Mouse (Mus musculus): ENCODE measurements around the gene Hs3st3b1. TPM values are rescaled to one million over a fixed set of nuclear protein-coding genes. Genes with fewer than 3 reads are reported as not detected.

Gene Hs3st3b1
- 23.7 and 25.0 TPM in 2 replicates for polyA plus RNA-seq (2016; fragmentation: Nextera tagmentation; extraction: Ambion mirVana)

DNA sequence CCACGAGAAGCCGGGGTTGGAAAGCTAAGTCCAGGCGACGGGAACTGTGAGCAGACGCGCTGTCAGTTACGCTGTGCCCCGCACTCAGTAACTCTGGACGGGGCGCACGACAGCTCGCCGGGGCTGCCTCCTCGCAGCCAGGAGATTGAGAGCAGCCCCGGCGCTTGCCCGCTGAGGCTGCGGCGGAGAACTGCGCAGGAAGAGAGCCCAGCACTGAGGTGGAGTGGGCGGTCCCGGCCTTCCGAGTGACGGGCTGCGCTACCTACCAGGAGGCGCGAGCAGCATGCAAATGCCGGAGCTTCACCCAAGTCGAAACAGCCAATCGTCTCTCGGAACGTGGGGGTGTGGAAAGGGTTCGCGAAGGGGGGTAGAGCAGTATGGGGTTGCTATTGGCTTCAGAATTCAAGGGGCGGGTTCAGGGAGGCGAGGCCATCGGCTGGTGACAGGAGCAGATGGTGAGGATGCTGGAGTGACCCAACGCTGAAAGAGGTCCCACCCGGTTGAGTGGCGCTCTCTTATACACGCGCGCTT, at the start of gene Hs3st3b1:
TSS of gene Hs3st3b1 (minus strand) at position 200 of the 531 bp plus-strand sequence.
- Histone ChIP-seq H3K4me1 (peaks cover 20% of the 10 kb centered on the region), H3K4me3 (peak within 1 kb of the TSS; percentile 64), H3K27me3 (replicated peaks) (peaks cover 100% of the 10 kb centered on the region), H3K9ac (peak within 1 kb of the TSS; percentile 74), H3K4me2 (peak within 1 kb of the TSS; percentile 58), H3K36me3 (no peaks in the 10 kb centered on the region), H3K9me3 (replicated peaks) (no peaks in the 10 kb centered on the region), H3K27ac (peak within 1 kb of the TSS; percentile 70)
- WGBS (ENCODE audit: insufficient replicate concordance), result under 1% methylated on average over 43 of the region's 43 CpGs
- peak; percentile 84 for ATAC-seq

DNA sequence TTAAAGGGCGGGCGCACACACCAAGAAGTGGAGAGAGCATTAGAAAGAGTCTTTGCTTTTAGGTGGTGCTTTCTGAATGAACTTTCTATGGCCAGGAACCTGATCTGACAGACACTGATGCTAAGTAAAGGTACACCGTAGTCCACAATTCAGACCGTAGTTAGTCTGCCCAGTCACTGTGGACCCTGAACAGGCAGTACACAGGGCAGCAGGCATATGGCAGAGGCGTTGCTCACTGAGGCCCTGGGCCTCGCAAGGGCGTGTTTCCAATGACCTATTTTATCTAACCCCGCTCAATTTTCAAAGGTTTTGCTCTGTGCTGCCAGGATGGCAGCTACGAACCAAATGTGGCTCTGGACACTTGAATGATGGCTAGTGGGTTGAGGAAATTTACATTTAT, 49.4 kb upstream of the Hs3st3b1 start:
- no peak overlapping the region for H3K4me3 ChIP-seq
- H3K27ac ChIP-seq, result no peak overlapping the region
- H3K36me3 ChIP-seq, result peaks cover 29% of the 10 kb centered on the region
- H3K4me1 ChIP-seq, result peaks cover 62% of the 10 kb centered on the region
- H3K4me2 ChIP-seq, result no peak overlapping the region
- WGBS (ENCODE audit: insufficient replicate concordance), result 81% methylated on average over 9 of the region's 9 CpGs
- H3K27me3 ChIP-seq (replicated peaks), result no peaks in the 10 kb centered on the region
- H3K9me3 ChIP-seq (replicated peaks), result no peaks in the 10 kb centered on the region
- no peak for ATAC-seq
- H3K9ac ChIP-seq, result no peak overlapping the region

DNA sequence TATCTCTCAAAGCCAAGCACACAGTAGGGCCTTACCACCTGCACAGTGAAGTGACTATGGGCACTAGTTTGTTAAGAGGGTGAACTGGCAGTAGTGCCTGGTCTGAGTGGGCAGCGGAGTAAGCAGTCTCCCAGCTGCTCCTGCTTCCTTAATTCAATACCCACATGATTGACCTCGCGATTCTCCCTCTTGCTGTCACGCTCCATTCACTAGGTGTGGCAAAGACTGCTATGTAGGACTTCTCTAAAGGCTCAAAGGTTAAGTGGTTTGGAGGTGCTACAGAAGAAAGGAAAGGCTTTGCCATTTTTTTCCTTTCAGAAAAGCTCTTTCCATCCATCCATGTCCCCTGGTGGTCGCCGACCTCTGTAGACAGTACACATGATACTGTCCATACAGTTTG, 48.7 kb upstream of the Hs3st3b1 start:
- H3K4me2 ChIP-seq, result no peak overlapping the region
- H3K9me3 ChIP-seq (replicated peaks), result no peaks in the 10 kb centered on the region
- no peak overlapping the region for H3K4me3 ChIP-seq
- peaks cover 62% of the 10 kb centered on the region for H3K4me1 ChIP-seq
- H3K27ac ChIP-seq, result no peak overlapping the region
- ATAC-seq, result no peak
- peaks cover 28% of the 10 kb centered on the region for H3K36me3 ChIP-seq
- H3K9ac ChIP-seq, result no peak overlapping the region
- H3K27me3 ChIP-seq (replicated peaks), result no peaks in the 10 kb centered on the region
- WGBS (ENCODE audit: insufficient replicate concordance), result 84% methylated on average over 6 of the region's 6 CpGs

DNA sequence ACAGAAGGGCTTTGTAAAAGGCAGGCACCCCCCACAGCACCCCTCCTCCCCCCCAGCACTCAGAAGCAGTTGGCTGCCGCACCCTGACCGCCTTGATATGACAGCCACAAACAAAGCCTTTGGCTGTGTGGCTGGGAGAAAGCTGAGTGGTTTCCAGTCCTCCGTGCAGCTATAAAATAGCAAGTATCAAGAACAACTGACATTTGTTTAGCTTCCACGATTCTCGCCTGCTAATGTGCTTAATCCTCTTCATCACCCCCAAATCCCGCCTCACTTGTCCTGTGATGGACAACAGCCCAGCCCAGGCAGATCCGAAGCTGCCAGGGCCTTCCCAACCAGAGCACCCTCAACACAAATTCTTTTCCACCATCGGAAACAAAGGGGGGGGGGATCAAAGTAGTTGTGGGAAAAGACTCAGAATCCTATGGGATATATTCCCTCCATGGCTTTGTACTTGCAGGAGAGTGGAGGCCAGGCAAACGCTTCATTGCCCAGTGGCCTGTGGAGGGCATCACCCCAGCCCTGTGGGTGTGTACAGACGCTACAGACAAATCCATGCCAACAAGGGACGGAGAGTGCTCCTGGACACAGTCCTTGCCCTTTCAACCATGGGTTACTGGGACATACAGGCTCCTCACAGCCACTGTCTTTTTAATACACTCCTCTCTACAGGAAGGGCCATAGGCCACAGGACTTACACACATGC, 47.3 kb upstream of the Hs3st3b1 start:
- Histone ChIP-seq H3K27me3 (replicated peaks) (no peaks in the 10 kb centered on the region), H3K27ac (peak overlapping the region; percentile 80), H3K36me3 (peaks cover 18% of the 10 kb centered on the region), H3K9ac (no peak overlapping the region; the same call in 1 of the 2 replicates), H3K4me3 (no peak overlapping the region), H3K4me2 (peak overlapping the region; percentile 21), H3K4me1 (peaks cover 64% of the 10 kb centered on the region), H3K9me3 (replicated peaks) (no peaks in the 10 kb centered on the region)
- ATAC-seq, result peak; percentile 60; the same call in 1 of the 2 replicates
- WGBS (ENCODE audit: insufficient replicate concordance), result 47% methylated on average over 11 of the region's 11 CpGs

DNA sequence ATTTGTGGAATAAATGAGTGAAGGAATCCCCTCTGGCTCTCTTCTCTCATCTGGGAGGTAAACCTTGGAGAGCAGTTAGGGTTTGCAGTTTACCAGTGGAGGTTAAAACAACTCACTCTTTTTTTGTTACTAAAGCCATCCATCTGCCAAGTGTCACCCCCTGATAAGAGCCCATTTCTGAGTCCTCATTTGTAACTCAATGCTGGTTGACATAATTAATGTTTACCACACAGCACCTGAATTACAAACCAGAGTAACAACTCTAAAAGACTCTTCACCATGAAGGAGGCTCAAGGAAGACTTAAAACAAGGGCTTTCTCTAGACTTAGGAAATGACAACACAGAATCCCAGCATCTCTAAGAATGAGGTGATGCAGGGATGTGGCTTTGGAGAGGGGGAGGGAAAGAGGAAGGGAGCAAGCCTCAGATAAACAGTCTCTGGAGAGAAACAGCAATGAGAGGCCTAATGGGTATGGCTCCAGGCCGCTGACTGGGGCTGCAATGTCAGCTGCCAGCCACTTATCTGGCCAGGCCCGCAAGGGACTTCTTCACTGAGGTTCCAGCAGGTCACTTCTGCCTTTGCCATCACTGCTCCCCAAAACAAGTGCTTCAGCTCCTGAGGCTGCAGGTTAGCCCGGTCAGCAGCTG, 46.4 kb upstream of the Hs3st3b1 start:
- H3K27ac ChIP-seq, result peak overlapping the region; percentile 80
- ATAC-seq, result peak; percentile 76
- 24% methylated on average over 3 of the region's 3 CpGs for WGBS (ENCODE audit: insufficient replicate concordance)

DNA sequence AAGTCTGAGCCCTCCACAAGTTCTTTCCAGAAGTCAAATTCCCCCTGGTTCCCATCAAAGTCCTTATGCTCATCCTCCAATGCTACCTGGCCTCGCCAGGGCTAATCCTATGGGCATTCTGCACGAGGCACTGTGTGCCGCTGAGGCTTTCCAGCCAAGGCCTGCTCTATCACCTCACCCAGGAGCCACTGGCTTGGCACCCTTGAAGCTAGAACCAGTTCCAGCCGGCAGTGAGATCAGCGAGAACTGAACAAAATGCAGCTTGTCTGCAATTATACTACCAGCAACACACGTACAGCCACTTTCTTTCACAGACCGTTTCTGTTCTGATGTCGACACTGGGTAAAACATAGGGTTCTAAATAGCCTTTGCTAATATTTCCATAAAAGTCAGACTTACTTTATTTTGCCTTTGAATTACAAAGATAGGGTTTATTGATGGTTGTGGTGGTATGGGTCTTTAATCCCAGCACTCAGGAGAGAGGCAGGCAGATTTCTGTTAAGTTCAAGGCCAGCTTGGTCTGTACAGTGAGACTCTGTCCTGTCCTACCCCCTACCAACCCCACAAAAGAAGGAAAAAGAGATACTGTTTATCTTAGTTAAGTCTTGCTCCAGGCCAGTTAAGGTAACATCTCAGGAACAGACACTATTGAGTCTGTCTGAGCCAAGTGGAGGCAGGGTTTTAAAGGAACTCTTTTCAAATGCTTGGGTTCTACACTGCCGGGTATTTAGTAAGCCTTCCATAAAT, 45.7 kb upstream of the Hs3st3b1 start:
- H3K4me1 ChIP-seq, result peaks cover 64% of the 10 kb centered on the region
- no peaks in the 10 kb centered on the region for H3K9me3 ChIP-seq (replicated peaks)
- H3K36me3 ChIP-seq, result peaks cover 25% of the 10 kb centered on the region
- no peak overlapping the region for H3K9ac ChIP-seq
- no peak overlapping the region for H3K4me3 ChIP-seq
- 0 out of 2 replicates have a peak overlapping the region, but pooled peaks have one; percentile 10 for H3K4me2 ChIP-seq
- H3K27me3 ChIP-seq (replicated peaks), result no peaks in the 10 kb centered on the region
- H3K27ac ChIP-seq, result peak overlapping the region; percentile 80
- peak; percentile 44; the same call in 1 of the 2 replicates for ATAC-seq
- 74% methylated on average over 9 of the region's 9 CpGs for WGBS (ENCODE audit: insufficient replicate concordance)

More for the DNA sequence above, 46.4 kb upstream of the Hs3st3b1 start:
- H3K4me2 ChIP-seq, result peak overlapping the region; percentile 21
- no peaks in the 10 kb centered on the region for H3K27me3 ChIP-seq (replicated peaks)
- peaks cover 64% of the 10 kb centered on the region for H3K4me1 ChIP-seq
- H3K9me3 ChIP-seq (replicated peaks), result no peaks in the 10 kb centered on the region
- H3K4me3 ChIP-seq, result no peak overlapping the region
- no peak overlapping the region for H3K9ac ChIP-seq
- H3K36me3 ChIP-seq, result peaks cover 19% of the 10 kb centered on the region

DNA sequence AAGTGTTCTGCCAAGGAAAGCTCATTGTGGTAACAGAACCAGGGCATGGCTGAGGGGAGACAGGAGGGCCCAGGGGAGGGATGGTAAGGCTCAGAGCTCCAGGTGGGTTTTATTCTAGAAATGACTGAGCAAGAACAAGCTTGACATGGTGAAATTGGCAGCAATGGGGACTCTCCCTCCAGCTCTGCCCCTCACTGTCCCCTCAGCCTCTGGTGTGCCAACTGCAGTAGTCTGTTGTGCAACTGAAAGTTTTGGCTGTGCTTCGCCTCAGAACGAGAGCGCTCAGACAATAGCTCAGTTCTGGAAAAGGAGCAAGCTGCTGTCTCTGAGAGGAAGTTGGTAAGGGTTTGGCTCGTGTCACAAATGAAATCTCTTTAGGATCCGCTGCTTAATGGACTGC, 43.3 kb upstream of the Hs3st3b1 start:
- Histone ChIP-seq H3K36me3 (peaks cover 20% of the 10 kb centered on the region), H3K9me3 (replicated peaks) (no peaks in the 10 kb centered on the region), H3K4me2 (no peak overlapping the region), H3K27ac (no peak overlapping the region), H3K27me3 (replicated peaks) (no peaks in the 10 kb centered on the region), H3K4me1 (peaks cover 53% of the 10 kb centered on the region), H3K9ac (no peak overlapping the region; the same call in 1 of the 2 replicates), H3K4me3 (no peak overlapping the region)
- 70% methylated on average over 5 of the region's 5 CpGs for WGBS (ENCODE audit: insufficient replicate concordance)
- ATAC-seq, result no peak

DNA sequence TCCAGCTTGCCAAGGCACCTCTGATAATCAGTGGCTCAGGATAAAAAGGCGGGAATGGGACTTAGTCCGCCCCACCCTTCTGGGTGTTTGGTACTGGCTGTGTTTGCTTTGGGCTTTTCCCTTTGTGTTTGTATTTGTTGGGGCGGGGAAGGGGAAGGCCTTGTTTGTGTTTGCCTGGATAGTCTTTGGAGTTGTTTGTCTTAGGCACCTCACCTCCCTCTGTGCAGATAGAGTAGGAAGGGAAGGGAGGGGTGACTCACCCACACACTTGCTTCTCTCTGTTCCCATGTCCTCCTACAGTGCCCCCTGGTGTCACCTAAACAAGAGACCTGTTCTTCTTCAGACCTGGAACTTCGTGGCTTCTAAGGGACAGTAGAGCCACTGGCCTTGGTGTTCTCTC, 35.1 kb upstream of the Hs3st3b1 start:
- Histone ChIP-seq H3K36me3 (no peaks in the 10 kb centered on the region), H3K9ac (no peak overlapping the region), H3K4me1 (peaks cover 20% of the 10 kb centered on the region), H3K9me3 (replicated peaks) (no peaks in the 10 kb centered on the region), H3K4me3 (no peak overlapping the region), H3K27me3 (replicated peaks) (peaks cover 12% of the 10 kb centered on the region; the same call in 1 of the 2 replicates), H3K27ac (no peak overlapping the region), H3K4me2 (no peak overlapping the region)
- WGBS (ENCODE audit: insufficient replicate concordance), result 56% methylated on average over 4 of the region's 4 CpGs
- ATAC-seq, result peak; percentile 66

DNA sequence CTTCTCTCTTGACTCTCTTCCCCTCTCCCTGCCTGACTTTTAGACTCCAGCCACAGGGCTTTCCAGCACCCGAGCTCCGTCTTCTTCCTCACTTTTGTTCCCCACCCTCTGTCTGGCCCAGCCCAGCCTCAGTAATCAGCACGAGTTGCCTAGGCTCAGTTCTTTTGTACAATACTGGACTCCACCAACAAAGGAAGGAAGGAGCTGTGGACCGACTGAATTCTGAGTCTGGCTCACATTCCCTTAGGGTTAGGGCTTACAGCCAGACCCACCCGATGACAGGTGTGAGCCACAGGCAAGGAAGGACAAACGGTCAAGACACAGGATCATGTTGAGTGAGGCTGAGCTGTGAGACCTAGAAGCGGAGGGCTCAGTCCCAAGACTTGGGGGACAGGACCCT, 34.7 kb upstream of the Hs3st3b1 start:
- H3K9me3 ChIP-seq (replicated peaks), result no peaks in the 10 kb centered on the region
- no peaks in the 10 kb centered on the region for H3K36me3 ChIP-seq
- no peak overlapping the region for H3K4me3 ChIP-seq
- H3K27me3 ChIP-seq (replicated peaks), result peaks cover 12% of the 10 kb centered on the region; the same call in 1 of the 2 replicates
- no peak overlapping the region for H3K4me2 ChIP-seq
- 43% methylated on average over 7 of the region's 7 CpGs for WGBS (ENCODE audit: insufficient replicate concordance)
- no peak overlapping the region for H3K27ac ChIP-seq
- no peak overlapping the region for H3K9ac ChIP-seq
- ATAC-seq, result no peak
- peaks cover 25% of the 10 kb centered on the region for H3K4me1 ChIP-seq

DNA sequence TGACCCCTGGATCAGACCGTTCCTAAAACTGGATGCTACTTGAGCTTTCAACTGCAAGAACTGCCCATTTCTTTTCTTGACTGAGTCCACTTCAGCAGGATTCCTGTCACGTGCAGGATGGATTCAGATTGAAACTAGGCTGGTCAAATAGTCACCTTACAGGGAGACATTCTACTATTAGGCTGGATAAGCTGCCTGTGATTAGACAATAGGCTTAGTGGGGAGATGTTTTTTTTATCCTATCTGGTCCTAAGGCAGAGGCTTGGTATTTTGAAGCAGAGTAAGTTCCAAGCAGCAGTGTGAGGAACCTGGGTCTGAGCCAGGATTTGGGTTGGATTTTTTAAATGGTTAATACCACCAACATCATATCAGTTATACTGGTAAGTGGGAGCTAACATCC, 31.8 kb upstream of the Hs3st3b1 start:
- no peak for ATAC-seq
- peaks cover 30% of the 10 kb centered on the region for H3K4me1 ChIP-seq
- H3K4me3 ChIP-seq, result no peak overlapping the region
- H3K36me3 ChIP-seq, result no peaks in the 10 kb centered on the region
- H3K9me3 ChIP-seq (replicated peaks), result no peaks in the 10 kb centered on the region
- 71% methylated on average over 2 of the region's 2 CpGs for WGBS (ENCODE audit: insufficient replicate concordance)
- H3K9ac ChIP-seq, result no peak overlapping the region
- peaks cover 38% of the 10 kb centered on the region for H3K27me3 ChIP-seq (replicated peaks)
- H3K4me2 ChIP-seq, result no peak overlapping the region
- no peak overlapping the region for H3K27ac ChIP-seq

DNA sequence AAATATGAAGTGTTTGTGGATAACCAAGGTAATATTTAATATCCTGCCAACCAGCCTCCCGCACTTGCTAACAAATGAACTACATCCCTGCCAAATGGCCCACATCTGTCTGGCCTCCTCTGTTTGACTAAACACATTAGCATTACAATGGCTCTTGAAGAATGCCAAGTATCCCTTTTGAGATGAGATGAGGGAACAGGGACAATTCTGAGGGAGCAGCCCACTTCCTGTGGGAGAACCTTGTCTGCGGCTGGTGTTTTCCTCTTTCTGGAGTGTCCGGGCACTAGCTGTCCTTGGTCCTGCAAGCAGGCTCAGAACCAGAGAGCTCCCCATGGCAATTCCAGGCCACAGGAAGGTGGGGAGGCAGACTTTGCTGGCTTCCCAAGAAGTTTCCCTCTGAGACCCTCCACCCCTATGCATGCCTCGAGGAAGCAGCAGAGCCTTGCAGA, 30.7 kb upstream of the Hs3st3b1 start:
- WGBS (ENCODE audit: insufficient replicate concordance), result 50% methylated on average over 4 of the region's 4 CpGs
- peaks cover 38% of the 10 kb centered on the region for H3K27me3 ChIP-seq (replicated peaks)
- H3K9ac ChIP-seq, result no peak overlapping the region
- no peak overlapping the region for H3K27ac ChIP-seq
- no peaks in the 10 kb centered on the region for H3K9me3 ChIP-seq (replicated peaks)
- H3K4me1 ChIP-seq, result peaks cover 30% of the 10 kb centered on the region
- H3K4me2 ChIP-seq, result no peak overlapping the region
- no peak for ATAC-seq
- H3K36me3 ChIP-seq, result no peaks in the 10 kb centered on the region
- no peak overlapping the region for H3K4me3 ChIP-seq
